Mouse (Mus musculus): ENCODE measurements around the gene Slc4a1.

DNA sequence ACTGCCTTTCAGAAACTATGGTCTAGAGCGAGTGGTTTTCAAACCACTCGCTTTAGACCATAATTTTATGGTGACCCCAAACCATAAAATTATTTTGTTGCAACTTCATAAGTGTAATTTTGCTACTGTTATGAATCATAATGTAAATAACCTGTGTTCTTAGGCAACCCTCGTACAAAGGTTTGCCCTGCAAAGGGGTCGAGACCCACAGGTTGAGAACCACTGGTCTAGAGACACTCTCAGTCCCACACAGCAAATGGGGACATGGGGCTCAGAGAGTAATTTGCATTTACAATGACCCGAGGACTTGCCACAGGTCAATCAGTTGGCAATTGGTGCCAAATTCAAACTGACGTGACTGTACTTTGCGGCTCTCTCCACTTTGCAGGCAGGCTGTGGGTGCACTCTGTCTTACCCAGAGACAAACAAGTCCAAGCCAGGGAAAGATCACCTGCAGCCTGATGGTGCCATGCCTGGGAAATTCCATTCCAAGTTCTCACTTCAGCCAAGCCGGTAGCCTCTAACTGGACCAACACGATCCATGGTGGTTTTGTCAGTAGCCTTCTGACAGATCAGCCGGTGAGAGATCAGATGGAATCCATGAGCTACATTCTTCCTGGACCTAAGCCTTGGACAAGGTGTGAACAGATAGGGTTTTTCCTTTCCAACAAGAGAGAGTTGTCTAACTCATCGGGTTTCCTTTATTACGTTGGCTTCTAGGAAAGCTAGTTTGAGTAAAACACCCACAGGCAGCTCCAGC is 6.1 kb upstream of the Slc4a1 start:
- no peak for TF ChIP-seq CTCF (IDR thresholded peaks at IDR 0.05; ENCODE audit: borderline replicate concordance, insufficient read depth, low read length)
- no peak for TF ChIP-seq POLR2A (IDR thresholded peaks at IDR 0.05; ENCODE audit: low read depth, low read length)

Measured in embryonic fibroblast, embryonic 13.5 days (primary cell).